Mouse (Mus musculus): ENCODE data around the gene Ube2q2. TPM values are rescaled to one million over a fixed set of nuclear protein-coding genes. Genes with fewer than 3 reads are reported as not detected.
"Not testable (repeated sequence)": the region's sequence is repeated elsewhere in the genome, so short reads cannot be mapped to it uniquely, and the experiment has no call there.

The Ube2q2 gene
- total RNA-seq, 1 experiment from 2014 or later = 37.0 TPM

DNA sequence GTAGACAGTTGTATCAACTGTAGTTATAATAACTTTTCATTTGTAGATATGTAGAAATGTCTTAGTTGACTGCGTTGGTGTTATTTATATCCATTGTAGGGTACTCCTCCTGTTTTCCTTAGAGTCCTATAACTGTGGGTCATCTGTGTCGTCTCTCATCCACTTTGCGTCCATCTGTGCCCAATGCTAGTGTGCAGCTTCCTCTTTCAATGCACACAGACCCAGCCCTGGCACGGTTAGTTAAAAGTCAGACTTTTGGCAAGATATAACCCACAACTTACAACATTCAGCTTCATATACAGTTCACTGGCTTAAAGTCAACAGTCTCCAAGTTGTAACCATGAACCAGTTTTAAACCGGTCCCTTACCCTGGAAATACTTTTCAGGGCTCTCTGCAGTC lies 83.5 kb downstream of the Ube2q2 start:
- no peak for ATAC-seq (ENCODE audit: extremely low read depth, insufficient number of reproducible peaks, low FRiP score, poor library complexity, severe bottlenecking)

DNA sequence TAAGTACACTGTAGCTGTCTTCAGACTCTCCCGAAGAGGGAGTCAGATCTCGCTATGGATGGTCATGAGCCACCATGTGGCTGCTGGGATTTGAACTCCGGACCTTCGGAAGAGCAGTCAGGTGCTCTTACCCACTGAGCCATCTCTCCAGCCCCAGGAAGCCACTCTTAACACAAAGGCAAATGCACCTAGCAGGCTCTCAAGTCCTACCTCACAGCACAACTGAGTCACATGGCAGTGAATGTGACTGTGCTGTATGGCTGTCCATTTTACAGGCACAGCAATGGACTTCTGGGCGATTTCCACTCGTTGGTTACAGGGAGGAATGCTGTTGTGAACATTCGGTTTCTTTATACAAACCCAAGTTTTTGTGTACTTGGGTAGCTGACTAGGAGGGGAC lies 83.9 kb downstream of the Ube2q2 start:
- no peak for ATAC-seq (ENCODE audit: extremely low read depth, insufficient number of reproducible peaks, low FRiP score, poor library complexity, severe bottlenecking)

DNA sequence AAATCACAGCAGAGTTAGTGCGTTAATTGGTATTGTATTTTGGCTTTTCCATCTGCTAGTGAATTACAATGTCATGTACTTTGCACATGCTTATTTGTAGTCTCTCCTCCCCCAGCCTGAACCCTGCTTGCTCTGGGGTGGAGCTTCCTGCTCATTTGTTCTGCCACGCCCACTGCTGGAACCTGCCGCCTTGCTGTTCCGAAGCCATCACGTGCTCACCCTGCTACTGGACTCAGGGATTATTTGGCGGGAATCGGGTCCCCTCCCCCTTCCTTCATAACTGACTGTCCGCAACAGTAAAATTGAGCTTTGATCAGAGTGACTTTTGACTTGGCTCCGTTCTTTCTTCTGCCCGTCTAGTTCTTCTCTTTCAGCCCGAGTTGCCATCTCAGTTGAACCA lies 84.4 kb downstream of the Ube2q2 start:
- ATAC-seq (ENCODE audit: extremely low read depth, insufficient number of reproducible peaks, low FRiP score, poor library complexity, severe bottlenecking) = not testable (repeated sequence)

DNA sequence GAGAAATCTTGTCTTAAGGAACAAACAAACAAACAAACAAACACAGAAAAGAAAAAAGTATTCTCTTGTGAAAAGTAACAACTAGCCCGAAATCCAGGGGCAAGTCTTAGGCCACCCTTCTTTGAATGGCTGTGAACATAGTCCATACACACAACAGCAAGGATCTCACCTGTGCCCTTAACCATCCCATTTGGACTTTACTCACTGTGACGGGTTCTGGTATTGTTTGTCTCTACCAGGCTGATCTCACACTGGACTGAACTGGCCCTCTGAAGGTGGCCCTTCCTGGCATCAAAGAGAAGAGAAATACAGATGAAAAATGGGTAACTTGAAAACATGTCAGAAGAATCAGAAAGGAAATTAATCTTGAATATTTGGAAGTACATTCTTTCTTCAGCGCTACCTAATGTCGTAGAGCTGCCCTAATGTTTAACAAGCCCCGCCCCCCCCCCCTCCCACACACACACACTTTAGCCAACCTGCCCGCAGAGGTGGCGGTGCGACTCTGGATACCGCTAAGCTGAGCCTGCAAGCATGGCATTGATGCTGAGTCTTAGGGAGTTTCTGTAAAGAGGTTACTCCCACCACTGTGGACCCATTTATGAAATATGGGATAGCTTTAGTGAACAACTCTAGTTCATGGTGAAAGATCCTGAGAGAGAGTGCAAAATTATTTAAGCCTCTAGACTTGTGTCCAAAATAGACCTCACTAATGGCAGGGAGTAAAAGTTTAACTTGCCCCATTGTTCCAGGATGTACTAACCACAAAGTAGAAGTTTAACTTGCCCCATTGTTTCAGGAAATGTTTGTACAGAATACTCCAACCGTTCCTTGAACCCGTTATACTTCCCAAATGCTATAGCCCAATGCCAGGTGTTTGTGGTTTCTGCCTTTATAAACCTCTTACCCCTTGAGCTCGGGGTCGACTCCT lies 87.8 kb downstream of the Ube2q2 start:
- ATAC-seq (ENCODE audit: extremely low read depth, insufficient number of reproducible peaks, low FRiP score, poor library complexity, severe bottlenecking) = no peak

DNA sequence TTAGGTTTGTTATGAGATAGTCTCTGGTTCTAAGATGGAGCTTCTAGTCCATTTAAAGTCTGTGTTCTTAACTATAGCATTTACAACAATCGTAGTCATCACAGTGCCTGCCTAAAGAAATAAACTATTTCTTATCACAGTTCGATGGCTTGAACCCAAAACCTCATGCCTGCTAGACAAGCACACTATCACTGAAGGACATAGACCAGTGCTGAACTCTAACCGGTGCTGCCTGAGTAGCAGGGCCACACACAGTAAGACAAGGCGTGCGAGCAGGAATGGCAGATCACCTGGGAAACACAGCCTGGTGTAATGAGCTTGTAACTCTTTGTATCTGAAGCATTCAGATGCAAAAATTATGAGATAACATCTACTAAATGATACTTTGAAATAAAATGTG lies 92.2 kb downstream of the Ube2q2 start:
- no peak for ATAC-seq (ENCODE audit: extremely low read depth, insufficient number of reproducible peaks, low FRiP score, poor library complexity, severe bottlenecking)

DNA sequence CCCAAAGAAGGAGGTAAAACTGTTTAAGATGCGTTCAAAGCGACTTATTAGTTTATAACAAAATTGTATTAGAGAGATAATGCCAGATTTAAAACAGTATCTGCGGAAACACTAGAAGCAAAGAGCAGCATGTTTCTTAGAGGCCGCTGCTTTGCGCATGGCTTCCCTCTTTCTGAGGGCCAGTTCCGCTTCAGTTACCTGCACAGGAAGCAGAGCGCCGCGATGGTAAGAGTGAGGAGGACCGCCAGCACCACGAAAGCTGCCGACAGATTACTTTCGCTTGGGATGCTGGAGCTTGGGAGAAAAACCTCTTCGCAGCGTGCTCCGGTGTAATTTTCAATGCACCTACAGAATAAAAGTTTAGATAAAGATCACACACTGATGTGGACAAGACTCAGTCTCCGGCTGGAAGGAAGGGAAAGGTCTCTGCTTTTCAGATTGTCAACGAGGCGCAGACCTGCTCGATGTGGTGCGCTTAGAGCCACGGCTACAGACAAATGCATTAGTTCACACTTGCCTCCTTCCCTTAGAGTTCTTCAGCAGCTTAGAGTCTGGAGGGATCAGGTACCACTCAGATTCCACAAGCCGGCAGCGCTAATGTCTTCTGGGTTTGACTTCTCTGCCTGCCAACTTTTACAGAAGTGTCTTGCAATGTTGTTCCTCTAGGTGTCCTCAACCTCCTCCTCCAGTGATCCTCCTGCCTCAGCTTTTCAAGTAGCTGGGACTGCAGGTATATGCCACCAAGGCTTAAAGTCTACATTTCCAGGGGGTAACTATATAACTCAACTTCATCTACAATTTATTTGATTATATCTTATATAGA lies 93.4 kb downstream of the Ube2q2 start:
- peak; percentile 83; the same call in 1 of the 2 replicates for ATAC-seq (ENCODE audit: extremely low read depth, insufficient number of reproducible peaks, low FRiP score, poor library complexity, severe bottlenecking)

DNA sequence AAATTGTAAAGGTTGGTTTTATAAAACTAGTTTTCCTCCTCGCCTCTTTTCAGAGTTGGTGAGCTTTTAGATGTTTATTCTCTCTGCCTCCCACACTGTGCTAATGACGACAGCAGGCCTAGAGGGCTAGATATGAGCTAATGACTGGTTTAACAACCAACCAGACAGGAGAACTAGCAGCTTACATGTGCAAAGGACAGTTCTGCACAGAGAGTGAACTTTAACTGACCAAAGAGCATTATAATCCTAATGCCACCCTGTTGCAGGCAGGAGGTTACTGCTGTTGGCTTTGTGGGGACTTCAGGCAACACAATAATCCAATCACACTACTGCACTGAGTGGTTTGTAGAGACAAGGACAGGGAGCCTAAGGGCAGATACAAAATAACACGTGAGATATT lies 94.6 kb downstream of the Ube2q2 start:
- no peak for ATAC-seq (ENCODE audit: extremely low read depth, insufficient number of reproducible peaks, low FRiP score, poor library complexity, severe bottlenecking)

DNA sequence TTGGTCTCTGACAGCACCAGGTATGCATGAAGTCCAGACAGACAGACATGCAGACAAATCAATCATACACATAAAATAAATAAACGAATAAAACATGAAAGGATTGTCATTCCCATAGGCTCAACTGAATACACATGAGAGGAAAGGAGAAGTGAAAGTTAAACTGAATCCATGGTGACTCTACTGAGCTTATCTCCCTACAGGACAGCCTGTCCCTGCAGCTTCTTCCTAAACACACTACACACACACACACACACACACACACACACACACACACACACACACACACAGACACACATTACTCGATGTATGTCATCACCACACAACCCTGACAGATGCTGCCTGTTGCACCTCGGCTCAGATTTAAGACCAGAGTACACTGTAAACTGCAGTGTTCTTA lies 95.4 kb downstream of the Ube2q2 start:
- no peak for ATAC-seq (ENCODE audit: extremely low read depth, insufficient number of reproducible peaks, low FRiP score, poor library complexity, severe bottlenecking)

DNA sequence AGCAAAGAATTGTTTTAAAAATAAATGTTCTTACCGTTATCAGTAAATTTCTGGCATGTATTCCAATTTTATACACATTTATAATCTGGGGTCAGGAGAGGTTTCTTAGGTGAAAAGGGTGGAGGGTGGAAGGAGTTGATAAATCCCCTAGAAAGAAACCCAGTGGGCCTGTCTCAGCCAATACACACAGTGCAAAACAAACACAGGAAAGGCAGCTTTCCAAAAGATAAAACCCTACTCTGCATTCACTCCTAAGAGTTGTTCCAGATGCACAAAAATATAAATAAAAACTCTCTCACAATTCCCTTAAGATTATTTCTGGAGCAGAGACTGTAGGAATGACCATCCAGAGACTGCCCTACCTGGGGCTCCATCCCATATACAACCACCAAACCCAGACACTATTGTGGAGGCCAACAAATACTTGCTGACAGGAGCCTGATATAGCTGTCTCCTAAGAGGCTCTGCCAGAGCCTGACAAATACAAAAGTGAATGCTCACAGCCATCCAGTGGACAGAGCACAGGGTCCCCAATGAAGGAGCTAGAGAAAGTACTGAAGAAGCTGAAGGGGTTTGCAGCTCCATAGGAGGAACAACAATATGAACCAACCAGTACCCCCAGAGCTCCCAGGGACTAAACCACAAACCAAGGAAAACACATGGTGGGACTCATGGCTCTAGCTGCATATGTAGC lies 96.5 kb downstream of the Ube2q2 start:
- not testable (repeated sequence) for ATAC-seq (ENCODE audit: extremely low read depth, insufficient number of reproducible peaks, low FRiP score, poor library complexity, severe bottlenecking)

DNA sequence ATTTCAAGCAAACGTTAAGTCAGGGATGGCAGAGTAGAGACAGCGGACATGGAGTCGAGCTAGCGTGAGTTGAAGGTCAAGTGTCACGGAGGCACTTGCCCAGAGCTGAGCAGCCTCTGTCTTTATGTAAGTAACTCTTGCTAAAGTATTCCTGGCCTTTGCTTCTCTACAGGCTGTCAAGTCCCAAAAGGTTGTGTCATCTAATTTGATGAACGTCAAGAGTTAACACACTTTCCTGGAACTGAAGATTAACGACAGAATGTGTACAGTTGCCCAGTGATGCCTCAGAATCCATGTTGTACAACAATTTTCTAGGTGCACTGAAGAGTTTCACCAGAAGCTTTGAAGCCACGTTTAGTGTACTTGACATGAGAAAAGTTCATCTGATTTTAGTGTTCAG lies 97.8 kb downstream of the Ube2q2 start:
- no peak for ATAC-seq (ENCODE audit: extremely low read depth, insufficient number of reproducible peaks, low FRiP score, poor library complexity, severe bottlenecking)

DNA sequence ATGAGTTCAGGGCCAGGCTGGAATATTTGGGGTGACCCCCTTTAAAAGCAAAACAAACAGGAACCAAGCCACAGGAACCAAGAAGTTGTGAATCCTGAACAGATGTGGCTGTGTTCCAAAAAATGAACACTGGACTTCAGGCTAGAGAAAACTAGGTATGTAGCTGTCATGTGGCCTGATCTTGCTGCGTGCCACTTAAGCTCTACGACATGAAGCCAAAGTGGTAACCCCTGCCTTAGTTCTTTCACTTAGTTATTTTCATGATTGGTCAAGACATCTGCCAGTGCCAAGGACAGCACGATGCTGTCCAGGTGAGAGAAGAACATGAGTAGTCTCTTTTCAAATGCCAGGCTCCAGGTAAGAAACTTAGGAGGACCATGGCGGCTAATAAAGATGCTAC lies 98.3 kb downstream of the Ube2q2 start:
- no peak for ATAC-seq (ENCODE audit: extremely low read depth, insufficient number of reproducible peaks, low FRiP score, poor library complexity, severe bottlenecking)

DNA sequence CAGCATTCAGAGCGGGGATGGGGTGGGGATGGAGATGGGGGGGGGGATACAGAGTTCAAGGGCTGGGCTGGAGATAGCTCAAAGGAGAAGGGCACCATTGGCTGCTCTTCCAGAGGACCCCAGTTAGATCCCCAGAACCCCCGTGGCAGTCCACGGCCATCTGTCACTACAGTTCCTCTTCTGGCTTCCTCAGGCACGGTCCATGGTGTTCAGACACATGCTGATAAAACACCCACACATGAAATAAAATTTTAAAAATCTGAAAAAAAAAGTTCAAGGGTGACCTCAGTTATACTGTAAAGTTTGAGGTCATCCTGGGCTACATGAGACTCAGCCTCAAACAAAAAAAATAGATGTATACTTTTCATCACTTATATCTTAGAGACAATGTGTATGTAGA lies 99.8 kb downstream of the Ube2q2 start:
- no peak for ATAC-seq (ENCODE audit: extremely low read depth, insufficient number of reproducible peaks, low FRiP score, poor library complexity, severe bottlenecking)

DNA sequence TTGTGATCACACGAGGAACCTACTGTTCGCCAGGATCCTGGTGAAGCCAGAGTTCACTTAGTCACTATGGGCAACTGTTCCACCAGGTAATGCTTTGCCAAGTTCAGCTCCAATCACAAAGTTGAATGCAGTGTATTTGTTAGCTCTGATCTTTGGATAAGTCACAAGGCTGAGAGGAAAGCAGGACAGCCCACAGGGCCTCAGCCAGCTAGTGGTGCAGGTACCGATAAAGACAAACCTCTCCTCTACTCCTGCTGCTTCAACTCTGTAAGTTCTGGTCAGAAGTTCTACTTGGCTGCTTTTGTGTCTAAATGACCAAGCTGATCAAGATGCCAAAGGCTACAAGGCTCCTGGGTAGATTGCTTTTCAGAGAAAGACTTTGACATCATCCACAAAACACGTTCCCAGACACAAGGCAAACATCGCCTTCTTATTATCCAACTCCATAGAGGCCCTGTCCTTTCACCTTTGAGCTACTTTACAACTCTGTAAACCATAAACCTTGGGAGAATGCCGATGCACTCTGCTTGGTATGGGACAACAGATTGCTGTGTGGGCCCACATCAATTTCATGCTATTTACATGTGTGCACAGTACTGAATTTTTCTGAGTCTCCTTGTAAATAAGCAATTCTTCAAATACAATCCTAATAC lies 102.1 kb downstream of the Ube2q2 start:
- ATAC-seq (ENCODE audit: extremely low read depth, insufficient number of reproducible peaks, low FRiP score, poor library complexity, severe bottlenecking) = no peak

DNA sequence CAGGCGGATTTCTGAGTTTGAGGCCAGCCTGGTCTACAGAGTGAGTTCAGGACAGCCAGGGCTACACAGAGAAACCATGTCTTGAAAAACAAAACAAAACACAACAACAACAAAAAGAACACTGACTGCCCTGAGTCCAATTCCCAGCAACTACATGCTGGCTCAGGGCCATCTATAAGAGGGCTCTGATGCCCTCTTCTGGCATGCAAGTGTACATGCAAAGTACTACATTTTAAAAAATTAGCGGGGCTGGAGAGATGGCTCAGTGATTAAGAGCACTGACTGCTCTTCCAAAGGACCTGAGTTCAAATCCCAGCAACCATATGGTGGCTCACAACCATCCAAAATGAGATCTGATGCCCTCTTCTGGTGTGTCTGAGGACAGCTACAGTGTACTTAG lies 103.4 kb downstream of the Ube2q2 start:
- ATAC-seq (ENCODE audit: extremely low read depth, insufficient number of reproducible peaks, low FRiP score, poor library complexity, severe bottlenecking) = not testable (repeated sequence)

DNA sequence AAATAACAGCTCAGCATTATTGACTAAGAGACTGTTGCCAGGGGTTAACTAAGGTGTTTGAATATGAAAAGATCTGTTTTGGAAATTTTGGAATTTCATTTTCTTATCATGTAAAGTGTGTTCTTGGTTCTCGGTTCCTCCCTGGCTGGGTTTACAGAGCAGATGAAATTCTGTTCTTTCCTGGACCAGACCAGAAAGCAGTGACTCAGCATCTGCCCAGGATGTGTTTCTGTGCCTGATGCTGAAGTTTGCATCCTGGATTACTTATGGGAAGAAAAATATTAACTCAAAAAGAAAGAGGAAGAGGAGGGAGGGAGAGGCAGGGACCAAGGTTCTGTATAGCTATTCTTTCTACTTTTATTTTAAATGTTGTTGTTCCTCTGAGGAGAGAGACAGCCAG lies 105.2 kb downstream of the Ube2q2 start:
- no peak for ATAC-seq (ENCODE audit: extremely low read depth, insufficient number of reproducible peaks, low FRiP score, poor library complexity, severe bottlenecking)

DNA sequence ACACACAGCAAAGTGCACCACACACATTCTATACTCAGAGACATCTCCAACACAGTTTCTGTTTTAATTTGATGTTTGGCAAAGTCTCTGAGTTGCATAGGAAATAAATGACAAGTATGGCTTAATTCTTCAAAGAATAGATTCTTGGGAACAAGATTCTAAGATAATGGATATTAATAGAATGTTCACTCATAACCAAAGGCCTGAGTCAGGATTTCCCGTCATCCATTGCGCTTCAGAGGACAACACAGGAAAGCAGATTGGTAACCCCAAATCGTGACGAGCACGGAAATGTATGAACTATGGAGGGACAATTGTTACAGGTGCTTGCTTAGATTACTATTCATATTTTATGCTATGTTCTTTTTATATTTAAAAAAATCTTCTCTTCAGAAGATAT lies 106.4 kb downstream of the Ube2q2 start:
- no peak for ATAC-seq (ENCODE audit: extremely low read depth, insufficient number of reproducible peaks, low FRiP score, poor library complexity, severe bottlenecking)

DNA sequence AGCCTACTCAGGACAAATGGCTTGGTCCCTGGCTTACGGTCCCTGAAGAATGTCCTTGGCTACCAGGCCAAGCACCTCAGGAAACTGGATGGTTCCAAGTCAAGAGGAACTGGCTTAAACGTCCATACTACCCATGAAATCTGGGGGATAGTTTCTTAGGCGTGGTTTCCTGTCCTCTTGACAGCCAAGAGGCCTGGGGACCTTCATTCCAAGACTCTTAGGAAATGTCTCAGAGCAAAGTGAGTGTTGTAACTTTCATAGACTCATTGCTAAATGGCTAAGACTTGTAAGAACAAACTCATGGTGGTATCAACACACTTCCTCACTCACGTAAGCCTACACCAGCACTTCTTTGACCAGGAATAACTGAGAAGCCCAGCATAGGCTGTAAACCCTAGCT lies 107.0 kb downstream of the Ube2q2 start:
- no peak for ATAC-seq (ENCODE audit: extremely low read depth, insufficient number of reproducible peaks, low FRiP score, poor library complexity, severe bottlenecking)

DNA sequence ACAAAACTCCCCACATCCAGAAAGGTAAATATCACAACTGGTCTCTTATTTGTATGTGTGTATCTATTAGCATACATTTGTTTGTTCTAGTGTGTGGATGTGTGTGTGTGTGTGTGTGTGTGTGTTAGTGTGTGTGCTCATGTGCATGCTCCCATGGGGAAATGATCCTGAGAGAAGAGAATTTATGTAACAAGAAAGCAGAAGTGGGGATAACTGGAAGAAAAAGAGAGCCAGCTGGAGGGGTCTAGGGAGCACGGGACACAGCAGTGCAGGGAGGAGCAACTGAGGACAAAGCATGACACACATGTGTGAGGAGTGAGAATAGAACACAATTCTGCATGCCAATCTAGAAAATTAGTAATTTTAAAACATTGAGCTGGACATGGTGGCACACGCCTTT lies 108.5 kb downstream of the Ube2q2 start:
- no peak for ATAC-seq (ENCODE audit: extremely low read depth, insufficient number of reproducible peaks, low FRiP score, poor library complexity, severe bottlenecking)

All from neutrophil, adult 5-6 weeks (primary cell).